Mouse (Mus musculus) ES-Bruce4 (cell line): ENCODE measurements around the gene Rnf186.

Experiments used
- CTCF ChIP-seq: IDR thresholded peaks from one replicate; pipeline ENCODE4 v1.8.1; 2011; ENCODE audit warnings: low read depth, low read length
- EP300 ChIP-seq: IDR thresholded peaks from 2 replicates; pipeline ENCODE4 v1.6.1; 2011; ENCODE audit warnings: low read depth, low read length; ENCODE audit not compliant: insufficient read depth

DNA sequence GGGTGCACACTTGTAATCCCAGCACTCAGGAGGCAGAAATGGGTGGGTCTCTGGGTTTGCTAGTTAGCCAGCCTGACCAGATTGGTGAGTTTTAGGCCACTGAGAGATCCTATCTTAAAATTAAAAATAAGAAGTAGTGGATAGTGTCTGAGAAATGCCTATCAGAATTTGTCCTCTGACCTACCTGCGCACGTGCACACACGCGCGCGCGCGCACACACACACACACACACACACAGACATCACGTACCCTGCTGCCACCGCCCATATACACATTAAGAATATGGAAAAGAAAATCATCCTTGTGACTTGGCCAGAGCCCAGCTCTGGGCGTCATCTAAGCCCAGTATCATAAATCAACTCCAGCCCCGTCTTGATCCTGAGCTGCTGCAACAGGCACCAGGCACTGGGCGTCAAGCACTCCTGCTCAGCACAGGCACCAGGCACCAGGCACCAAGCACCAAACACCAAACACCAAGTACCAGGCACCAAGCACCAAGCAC, 44.3 kb downstream of the Rnf186 start:
- TF ChIP-seq EP300 (no peak), CTCF (no peak)
